Mouse (Mus musculus) lung, adult 18-20 months (tissue): ENCODE data around the gene Tctex1d1.

Experiments
- DNase-seq, 2 experiments: peaks; one replicate each; pipeline ENCODE4 v3.0.0; 2022; ENCODE audit warnings: mixed read lengths in 2 of 2

The Tctex1d1 gene

GRCm38 (mm10) chr4:102989391-102989790 is 11.0 kb downstream of the Tctex1d1 start:
- DNase-seq, result no peak

- DNase-seq, result no peak
Observed at GRCm38 (mm10) chr4:102990016-102990415, 11.6 kb downstream of the Tctex1d1 start.

GRCm38 (mm10) chr4:102990595-102991340 is 12.4 kb downstream of the Tctex1d1 start:
- no peak for DNase-seq

GRCm38 (mm10) chr4:102991685-102992084 is 13.3 kb downstream of the Tctex1d1 start:
- DNase-seq, result no peak

- DNase-seq, result no peak
Observed at GRCm38 (mm10) chr4:103004681-103005080, 26.3 kb downstream of the Tctex1d1 start.

GRCm38 (mm10) chr4:103005190-103005945 is 27.0 kb downstream of the Tctex1d1 start:
- DNase-seq, result no peak

GRCm38 (mm10) chr4:103006266-103006665 is 27.9 kb downstream of the Tctex1d1 start:
- no peak for DNase-seq

- DNase-seq, result no peak
Observed at GRCm38 (mm10) chr4:103006943-103007418, 28.6 kb downstream of the Tctex1d1 start.

GRCm38 (mm10) chr4:103010734-103011133 is 32.3 kb downstream of the Tctex1d1 start:
- DNase-seq, result no peak

GRCm38 (mm10) chr4:103011823-103012222 is 33.4 kb downstream of the Tctex1d1 start:
- DNase-seq, result no peak

GRCm38 (mm10) chr4:103013490-103013889 is 35.1 kb downstream of the Tctex1d1 start:
- DNase-seq, result no peak

GRCm38 (mm10) chr4:103026621-103027020 is 48.2 kb downstream of the Tctex1d1 start, which contains the start of gene Insl5:
Gene Insl5, minus strand, starts transcription at chr4:103026842.
- no peak for DNase-seq

- DNase-seq, result no peak
Observed at GRCm38 (mm10) chr4:103027745-103028144, 49.3 kb downstream of the Tctex1d1 start.

- DNase-seq, result no peak
Observed at GRCm38 (mm10) chr4:103028177-103029088, 50.0 kb downstream of the Tctex1d1 start.

- no peak for DNase-seq
Observed at GRCm38 (mm10) chr4:103039103-103039837, 60.9 kb downstream of the Tctex1d1 start.

GRCm38 (mm10) chr4:103039838-103040191 is 61.4 kb downstream of the Tctex1d1 start:
- no peak for DNase-seq

GRCm38 (mm10) chr4:103042997-103043396 is 64.6 kb downstream of the Tctex1d1 start:
- DNase-seq, result no peak

GRCm38 (mm10) chr4:103048046-103048445 is 69.6 kb downstream of the Tctex1d1 start:
- DNase-seq, result no peak
